Mouse (Mus musculus): ENCODE results near the gene Ubc.
"Not testable (repeated sequence)": the region's sequence is repeated elsewhere in the genome, so short reads cannot be mapped to it uniquely, and the experiment has no call there.

Ubc gene

GRCm38 (mm10) chr5:125404903-125405545, 15.0 kb upstream of the Ubc start:
- peak in 1 of 2 experiments; percentile 76 for DNase-seq (ENCODE audit: low spot score in 2 of 2)

- no peak for DNase-seq (ENCODE audit: low spot score in 2 of 2)
Observed at GRCm38 (mm10) chr5:125404536-125404902, 14.5 kb upstream of the Ubc start.

GRCm38 (mm10) chr5:125403481-125404465, 13.8 kb upstream of the Ubc start:
- DNase-seq (ENCODE audit: low spot score in 2 of 2) = peak in 1 of 2 experiments; percentile 73

- DNase-seq (ENCODE audit: low spot score in 2 of 2) = no peak
Observed at GRCm38 (mm10) chr5:125402991-125403390, 13.0 kb upstream of the Ubc start.

GRCm38 (mm10) chr5:125402476-125402875, 12.5 kb upstream of the Ubc start:
- DNase-seq (ENCODE audit: low spot score in 2 of 2) = no peak

- DNase-seq (ENCODE audit: low spot score in 2 of 2) = no peak
Observed at GRCm38 (mm10) chr5:125400903-125401302, 10.9 kb upstream of the Ubc start.

- no peak for DNase-seq (ENCODE audit: low spot score in 2 of 2)
Observed at GRCm38 (mm10) chr5:125395008-125395407, 5.0 kb upstream of the Ubc start.

GRCm38 (mm10) chr5:125393622-125394603, 3.9 kb upstream of the Ubc start:
- DNase-seq (ENCODE audit: low spot score in 2 of 2) = peak; percentile 81 to 84

GRCm38 (mm10) chr5:125392977-125393621, 3.1 kb upstream of the Ubc start:
- DNase-seq (ENCODE audit: low spot score in 2 of 2) = peak; percentile 98 to 99

GRCm38 (mm10) chr5:125392618-125392976, 2.6 kb upstream of the Ubc start:
- no peak for DNase-seq (ENCODE audit: low spot score in 2 of 2)

GRCm38 (mm10) chr5:125392176-125392575, 2.2 kb upstream of the Ubc start:
- not testable (repeated sequence) for DNase-seq (ENCODE audit: low spot score in 2 of 2)

GRCm38 (mm10) chr5:125391609-125392008, 1.6 kb upstream of the Ubc start:
- DNase-seq (ENCODE audit: low spot score in 2 of 2) = peak; percentile 73 to 85

GRCm38 (mm10) chr5:125390906-125391477, 990 bp upstream of the Ubc start:
- no peak for DNase-seq (ENCODE audit: low spot score in 2 of 2)

GRCm38 (mm10) chr5:125389131-125389578, 847 bp downstream of the Ubc start, which contains the start of gene Gm10382:
Gm10382 (plus strand) TSS chr5:125389322.
- peak; percentile 88 for DNase-seq (ENCODE audit: low spot score in 2 of 2)

GRCm38 (mm10) chr5:125388358-125389092, 1.5 kb downstream of the Ubc start:
- no peak for DNase-seq (ENCODE audit: low spot score in 2 of 2)

GRCm38 (mm10) chr5:125387295-125387694, 2.7 kb downstream of the Ubc start:
- not testable (repeated sequence) for DNase-seq (ENCODE audit: low spot score in 2 of 2)

GRCm38 (mm10) chr5:125385215-125385940, 4.6 kb downstream of the Ubc start:
- DNase-seq (ENCODE audit: low spot score in 2 of 2) = no peak

GRCm38 (mm10) chr5:125384512-125385214, 5.3 kb downstream of the Ubc start:
- no peak for DNase-seq (ENCODE audit: low spot score in 2 of 2)
